Mouse (Mus musculus) gastrocnemius, postnatal 25 days (tissue): ENCODE measurements around the gene Ptrh1. TPM values are rescaled to one million over a fixed set of nuclear protein-coding genes. Genes with fewer than 3 reads are reported as not detected.
A peak's percentile ranks its signal among the peaks of the same experiment; 100 is the strongest.

Experiments
- DNase-seq: peaks from one replicate; pipeline ENCODE4 v3.0.0; 2022
- long read RNA-seq, 2 experiments: library from polyadenylated mRNA; stranded (forward); transcript quantifications; one replicate each; pipeline ENCODE4 v2.0.0; 2021
- total RNA-seq, 2 experiments: library from RNA; stranded (reverse); gene quantifications; 1 replicate in 1 of 2; 2 replicates in 1 of 2; pipeline ENCODE4 v1.2.3; 2021

Gene Ptrh1
- total RNA-seq: 1 to 10 TPM; 2.0 to 2.9 TPM
- long read RNA-seq, experiment 1, partial matches to known transcripts: 0 of 2 reads
- long read RNA-seq, experiment 1, other reads (novel, unspliced or antisense): 0 of 2 reads
- long read RNA-seq, experiment 2, partial matches to known transcripts: 0 of 2 reads
- long read RNA-seq, experiment 2, other reads (novel, unspliced or antisense): 0 of 2 reads

DNA sequence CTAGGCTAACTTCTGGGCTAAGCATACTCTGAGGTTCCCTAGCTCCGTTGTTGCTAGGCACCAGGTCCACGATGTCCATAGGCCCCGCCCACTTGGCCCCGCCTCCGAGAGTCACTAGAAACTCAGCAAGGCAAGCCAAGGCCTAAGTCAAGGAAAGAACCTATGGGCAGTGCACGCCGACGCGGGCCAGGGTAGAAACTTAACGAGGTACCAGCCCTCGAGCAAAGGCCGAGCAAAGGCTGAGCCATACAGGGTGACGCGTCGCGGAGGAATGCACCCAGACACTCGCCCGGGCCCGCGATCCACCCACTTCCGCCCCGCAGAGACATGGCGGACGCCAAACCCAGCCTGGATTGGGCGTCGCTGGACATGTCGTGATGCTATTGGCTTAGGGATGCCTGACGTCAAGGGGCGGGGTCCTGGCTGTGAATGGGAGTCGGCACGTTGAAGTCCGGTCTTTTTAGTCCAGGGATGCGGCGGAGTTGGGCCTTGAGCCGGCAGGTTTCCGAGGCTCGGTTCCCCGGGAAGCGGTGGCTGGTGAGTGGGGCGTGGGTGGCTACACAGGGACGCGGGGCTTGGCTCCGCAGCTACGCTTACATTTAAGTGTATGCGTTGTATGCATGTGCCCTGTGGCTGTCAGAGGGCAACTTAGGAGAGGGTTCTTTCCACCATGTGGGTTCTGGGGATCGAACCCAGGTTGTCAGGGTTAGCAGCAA is at the start of gene Ptrh1, which contains the start of gene Ttc16:
Gene Ptrh1 (plus strand): TSS at position 428 of the 716 bp plus-strand sequence.
Gene Ttc16 (minus strand): TSS at position 275 of the 716 bp plus-strand sequence.
- peak; percentile 97 for DNase-seq

DNA sequence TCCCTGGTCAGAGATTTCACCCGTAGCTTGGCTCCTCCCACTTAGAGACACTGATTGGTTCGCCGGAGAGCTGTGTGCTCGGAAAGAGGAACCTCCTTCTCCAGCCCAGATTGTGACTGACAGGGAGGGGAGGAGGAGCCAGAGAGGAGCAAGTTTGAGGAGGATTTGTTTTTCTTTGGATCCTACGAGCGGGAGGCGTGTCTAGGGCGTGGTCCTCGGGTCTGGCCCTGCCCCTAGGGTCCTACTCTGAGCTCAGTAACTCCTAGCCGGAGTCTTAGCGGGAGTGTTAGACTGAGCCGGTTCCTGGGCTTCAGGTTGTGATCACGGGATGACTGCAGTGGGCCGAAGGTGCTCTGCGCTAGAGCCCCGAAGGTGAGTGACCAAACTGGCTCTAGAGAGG is 48.2 kb upstream of the Ptrh1 start:
- peak; percentile 96 for DNase-seq

DNA sequence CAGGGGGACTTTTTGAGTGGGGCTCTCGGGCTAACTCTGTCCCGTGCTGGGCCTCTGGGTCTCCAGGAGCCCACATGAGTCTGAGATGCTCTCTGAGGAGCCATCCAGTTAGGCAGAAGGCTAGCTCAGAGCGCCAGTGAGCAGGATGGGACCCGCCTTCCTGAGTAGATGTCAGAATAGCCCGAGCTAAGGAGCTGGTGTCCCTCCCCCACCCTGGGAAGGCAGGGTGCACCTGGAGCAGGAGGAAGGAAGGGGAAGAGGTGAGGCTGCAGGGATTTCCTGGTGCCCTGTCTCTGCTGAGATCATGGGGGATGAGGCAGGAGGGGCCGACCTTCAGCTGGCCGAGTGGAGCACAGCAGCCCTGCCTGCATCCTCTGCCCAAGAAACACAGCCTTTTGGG is 47.1 kb upstream of the Ptrh1 start:
- DNase-seq: peak; percentile 65

GRCm38 (mm10) chr2:32729547-32729946 is 46.0 kb upstream of the Ptrh1 start:
- no peak for DNase-seq

DNA sequence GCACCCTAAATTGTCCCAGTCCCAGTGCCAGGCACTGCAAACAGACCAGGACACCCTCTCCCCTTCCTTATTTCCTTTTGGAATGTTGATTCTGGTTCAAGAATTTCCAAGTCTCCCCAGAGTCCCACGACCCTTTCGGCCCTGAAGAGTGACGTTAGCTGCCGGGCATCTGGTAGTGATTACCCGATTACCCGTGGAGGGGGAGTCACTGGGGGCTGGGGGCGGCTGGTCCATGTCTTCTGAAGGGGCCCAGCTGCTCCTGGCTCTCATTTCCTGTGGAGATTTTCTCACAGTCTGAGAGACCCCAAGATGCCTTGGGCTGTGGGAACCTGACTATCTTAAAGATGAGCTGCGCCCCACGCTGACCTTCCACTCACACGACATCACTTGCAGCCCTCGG is 44.7 kb upstream of the Ptrh1 start:
- no peak for DNase-seq

GRCm38 (mm10) chr2:32731911-32732310 is 43.7 kb upstream of the Ptrh1 start:
- no peak for DNase-seq

- DNase-seq: no peak
These were observed 42.9 kb upstream of the Ptrh1 start for GRCm38 (mm10) chr2:32732695-32733094.

GRCm38 (mm10) chr2:32734480-32734879 is 41.1 kb upstream of the Ptrh1 start:
- no peak for DNase-seq

GRCm38 (mm10) chr2:32734933-32735332 is 40.7 kb upstream of the Ptrh1 start:
- peak; percentile 71 for DNase-seq

DNA sequence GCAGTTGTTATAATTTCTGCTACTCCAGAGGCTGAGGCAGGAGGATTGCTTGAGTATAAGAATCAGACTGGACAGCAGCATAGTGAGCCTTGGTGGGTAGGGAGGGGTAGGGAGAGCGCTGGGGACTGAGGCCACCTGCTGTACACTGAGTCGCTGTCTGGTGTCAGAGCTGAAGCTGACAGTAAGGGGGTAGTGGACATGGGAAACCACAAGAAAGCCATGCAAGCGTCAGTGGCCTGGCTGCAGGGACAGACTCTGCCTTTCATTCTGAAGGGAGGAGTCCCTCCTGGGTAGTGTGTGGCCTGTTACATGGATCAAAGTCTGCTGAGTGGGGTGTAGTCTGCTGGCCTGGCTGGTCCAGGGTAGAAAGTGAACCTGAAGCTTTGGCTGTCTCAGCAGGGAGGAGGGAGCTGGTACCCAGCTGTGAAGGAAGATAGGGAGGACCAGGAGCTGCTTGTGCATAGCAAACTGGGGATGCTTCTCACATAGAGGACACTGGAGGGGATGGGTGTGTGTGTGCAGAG is 39.2 kb upstream of the Ptrh1 start:
- no peak for DNase-seq

- DNase-seq: no peak
These were observed 38.6 kb upstream of the Ptrh1 start for GRCm38 (mm10) chr2:32737008-32737407.

DNA sequence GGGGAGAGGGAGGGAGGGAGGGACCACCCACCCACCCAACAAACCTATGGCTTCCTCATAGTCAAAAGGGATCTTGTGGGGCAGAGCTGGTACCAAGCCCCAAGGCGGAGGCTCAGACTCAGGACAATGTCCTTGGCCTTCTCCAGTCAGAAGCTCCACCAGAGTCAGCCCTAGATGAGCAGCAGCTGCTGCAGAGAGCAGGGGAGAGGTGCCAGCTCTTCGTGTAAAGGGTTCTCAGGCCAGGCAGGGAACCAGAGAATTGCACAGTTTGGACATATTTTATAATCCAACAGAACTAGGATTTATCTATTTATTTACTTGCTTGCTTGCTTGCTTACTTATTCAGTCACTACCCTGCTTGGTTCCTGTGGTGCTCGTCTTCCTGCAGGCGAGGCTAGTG is 36.3 kb upstream of the Ptrh1 start:
- DNase-seq: no peak

- DNase-seq: no peak
These were observed 34.7 kb upstream of the Ptrh1 start, which contains the start of gene 6330409D20Rik for GRCm38 (mm10) chr2:32740916-32741272. TSS of gene 6330409D20Rik (minus strand) at chr2:32741016.

- DNase-seq: no peak
These were observed 34.1 kb upstream of the Ptrh1 start for GRCm38 (mm10) chr2:32741273-32742172.

DNA sequence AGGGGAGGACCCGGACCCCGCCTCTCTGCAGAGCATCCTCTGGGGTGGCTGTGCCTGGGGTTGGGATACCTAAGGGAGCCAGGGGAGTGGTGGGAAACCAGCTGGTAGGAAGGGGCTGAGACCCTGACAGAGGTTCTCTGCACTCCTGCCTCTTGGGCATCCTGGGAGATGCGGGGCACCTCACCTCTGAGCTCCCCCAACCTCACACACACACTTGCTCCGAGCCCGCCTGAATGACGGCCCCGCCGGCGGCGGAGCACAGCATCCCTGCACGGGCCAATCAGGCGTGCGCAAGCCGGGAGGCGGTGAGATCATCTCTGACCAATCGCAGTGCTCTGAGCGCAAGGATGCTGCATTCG is 33.4 kb upstream of the Ptrh1 start:
- DNase-seq: no peak

GRCm38 (mm10) chr2:32744272-32744982 is 31.2 kb upstream of the Ptrh1 start:
- DNase-seq: no peak

- no peak for DNase-seq
These were observed 26.5 kb upstream of the Ptrh1 start for GRCm38 (mm10) chr2:32749082-32749481.

GRCm38 (mm10) chr2:32750199-32750598 is 25.4 kb upstream of the Ptrh1 start:
- no peak for DNase-seq

DNA sequence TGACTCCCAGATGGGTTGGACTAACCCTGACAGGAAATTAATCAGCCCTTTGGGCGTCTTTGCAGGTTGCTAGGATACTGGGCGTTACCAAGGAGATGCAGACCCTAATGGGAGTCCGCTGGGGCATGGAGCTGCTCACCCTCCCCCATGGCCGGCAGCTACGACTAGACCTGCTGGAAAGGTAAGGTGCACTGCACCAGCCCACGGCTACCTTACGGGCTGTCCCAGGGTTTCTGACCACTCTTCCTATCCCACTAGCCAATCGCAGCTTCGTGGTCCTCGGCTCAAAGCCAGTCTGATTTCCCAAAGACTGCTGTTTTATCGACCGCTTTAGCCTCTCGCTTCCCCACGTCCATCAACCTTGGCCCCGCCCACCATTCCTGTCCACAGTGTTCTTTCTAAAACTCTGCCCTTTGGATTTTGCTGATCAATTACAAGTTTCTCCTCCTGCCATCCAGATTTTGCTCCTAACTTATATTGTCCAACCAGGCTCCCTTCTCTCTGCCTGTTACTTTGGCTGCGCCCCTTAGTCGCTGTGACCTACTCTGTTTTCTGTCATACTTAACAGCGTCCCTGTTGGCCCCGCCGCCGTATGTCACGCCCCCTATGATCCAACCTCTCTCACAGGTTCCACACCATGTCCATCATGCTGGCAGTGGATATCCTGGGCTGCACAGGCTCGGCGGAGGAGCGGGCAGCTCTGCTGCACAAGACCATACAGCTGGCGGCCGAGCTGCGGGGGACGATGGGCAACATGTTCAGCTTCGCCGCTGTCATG is 24.5 kb upstream of the Ptrh1 start:
- DNase-seq: no peak

DNA sequence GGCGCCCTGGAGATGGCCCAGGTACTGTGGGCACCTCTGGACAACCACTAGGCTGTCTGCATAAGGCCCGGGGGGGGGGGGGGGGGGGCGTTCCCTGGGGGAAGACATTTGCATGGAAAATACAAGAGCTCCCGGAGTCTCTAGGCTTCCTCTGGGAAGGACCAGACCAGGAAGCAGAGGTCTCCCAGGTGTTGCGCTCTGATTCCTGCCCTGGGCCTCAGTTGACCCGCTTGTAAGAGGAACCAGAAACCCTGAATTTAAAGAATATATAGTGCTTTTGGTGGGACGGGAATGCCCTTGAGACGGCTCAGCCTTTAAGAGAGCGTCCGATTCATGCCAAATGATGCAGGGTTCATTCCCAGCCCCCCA is 23.9 kb upstream of the Ptrh1 start:
- DNase-seq: no peak

DNA sequence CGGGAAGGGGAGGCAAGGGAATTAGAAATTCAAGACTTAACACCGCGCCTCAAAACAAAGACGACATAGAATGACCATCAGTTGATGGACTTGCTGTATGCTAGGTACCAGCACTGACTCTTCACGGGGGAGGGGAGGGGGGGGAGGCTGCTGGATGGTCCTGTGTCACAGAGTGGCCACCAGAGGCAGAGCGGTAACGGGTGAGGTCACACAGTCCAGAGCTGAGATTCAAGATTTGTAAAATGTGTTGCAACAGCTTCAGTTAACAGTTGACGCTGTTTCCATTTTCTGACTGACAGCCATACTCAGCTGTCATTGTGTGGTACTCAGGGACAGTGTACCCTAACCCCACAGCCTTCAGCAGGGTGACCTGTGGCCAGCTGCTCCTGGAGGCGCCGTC is 23.4 kb upstream of the Ptrh1 start:
- DNase-seq: no peak
